Mouse (Mus musculus) fat pad, adult 2 months (tissue): ENCODE results near the gene Slc25a27.

ENCODE experiments used
- DNase-seq: peaks from one replicate; pipeline ENCODE4 v3.0.0-alpha.2; 2011; ENCODE audit warnings: low read depth, low spot score; ENCODE audit errors: extremely low read depth

Slc25a27 gene

DNA sequence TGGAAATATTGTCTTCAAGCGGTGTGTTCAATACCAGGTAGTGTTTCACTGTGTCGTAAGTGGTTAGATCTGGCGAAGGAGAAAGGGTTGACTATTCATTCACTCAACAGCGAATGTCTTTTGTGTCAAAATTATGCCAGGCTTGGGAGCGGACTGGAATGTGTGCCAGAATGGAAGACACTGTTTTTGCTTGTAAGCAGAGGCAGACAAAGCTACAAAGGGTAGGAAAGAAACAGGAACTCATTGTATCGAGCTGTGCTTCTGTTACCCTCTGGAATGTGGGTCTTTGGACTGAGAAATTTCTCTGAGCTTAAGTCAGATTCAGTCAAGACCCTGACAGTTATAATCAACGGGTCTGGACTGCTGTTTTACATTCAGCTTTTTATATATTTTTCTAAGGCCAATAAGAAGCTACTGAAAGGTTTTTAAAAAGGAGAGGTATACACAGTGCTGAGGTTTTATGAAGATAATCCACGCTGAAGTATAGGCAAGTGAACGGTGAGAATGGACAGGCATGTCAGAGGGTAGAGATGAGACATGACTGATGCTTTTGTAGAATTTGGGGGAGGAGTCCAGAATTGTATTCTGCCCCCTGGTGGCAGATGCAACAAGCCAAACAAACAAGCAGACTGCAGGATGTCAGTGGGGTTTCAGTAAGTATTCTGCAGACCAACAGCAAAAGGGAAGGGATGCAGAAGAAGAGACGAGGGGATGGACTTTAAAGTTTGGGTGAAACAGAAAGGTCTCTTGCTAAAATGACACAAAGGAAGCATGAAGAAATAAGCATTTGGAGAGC is 17.2 kb downstream of the Slc25a27 start:
- no peak for DNase-seq

GRCm38 (mm10) chr17:43646925-43647324 is 20.1 kb downstream of the Slc25a27 start:
- no peak for DNase-seq

DNA sequence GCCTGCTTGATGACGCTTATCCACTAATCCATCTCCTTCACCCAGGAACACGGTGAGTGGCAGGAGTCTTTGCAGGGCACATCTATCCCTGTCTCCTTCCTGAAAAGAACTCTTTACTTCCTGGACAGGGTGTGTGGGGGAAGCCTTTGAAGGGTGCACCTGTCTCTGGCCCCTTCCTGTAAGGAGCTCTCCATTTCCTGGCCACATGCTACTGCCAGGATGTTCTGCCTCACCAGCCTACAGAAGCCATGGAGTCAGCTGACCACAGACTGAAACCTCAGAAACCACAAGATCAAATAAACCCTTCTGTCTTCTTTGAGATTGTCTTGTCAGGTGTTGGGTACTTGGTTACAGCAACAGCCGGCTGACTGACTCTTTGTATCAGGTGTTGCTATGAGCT is 21.9 kb downstream of the Slc25a27 start:
- DNase-seq, result no peak

DNA sequence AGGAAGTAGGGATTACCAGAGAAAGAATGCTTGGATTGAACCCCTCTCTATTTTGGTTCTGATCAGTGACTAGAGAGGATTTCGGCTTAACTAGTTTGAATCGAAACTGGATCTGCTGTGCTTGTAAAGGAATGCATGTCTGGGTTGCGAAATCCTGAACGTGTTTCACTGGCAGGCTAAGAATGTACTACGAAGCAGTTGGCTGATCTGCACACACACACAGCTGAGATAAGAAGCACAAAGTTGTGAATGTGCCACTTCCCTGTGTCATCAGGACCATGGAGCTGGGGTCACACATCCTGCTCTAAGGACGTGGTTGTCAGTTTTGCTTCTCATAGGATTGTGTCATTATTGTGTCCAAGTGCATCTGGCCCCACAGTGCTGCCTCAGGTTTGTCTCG is 22.6 kb downstream of the Slc25a27 start:
- DNase-seq, result peak; percentile 34

DNA sequence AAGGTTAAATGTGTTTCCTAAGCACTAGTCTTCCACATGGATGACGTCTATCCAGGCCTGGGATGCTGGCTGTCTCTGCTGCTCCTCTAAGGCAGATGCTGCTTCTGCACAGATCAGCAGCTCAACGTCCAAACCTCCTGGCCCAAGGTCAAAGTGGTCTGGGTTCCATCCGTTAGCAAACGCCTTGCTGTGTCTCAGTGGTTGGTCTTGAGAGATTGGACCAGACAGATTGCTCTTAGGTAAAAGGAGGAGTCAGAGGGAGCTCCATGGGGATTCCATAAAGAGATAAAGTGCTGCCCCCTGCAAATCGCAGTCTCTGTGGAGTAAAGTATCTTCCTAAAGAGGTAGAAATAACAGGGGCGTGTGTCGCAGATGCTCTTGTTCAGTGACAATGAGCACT is 23.8 kb downstream of the Slc25a27 start:
- no peak for DNase-seq

DNA sequence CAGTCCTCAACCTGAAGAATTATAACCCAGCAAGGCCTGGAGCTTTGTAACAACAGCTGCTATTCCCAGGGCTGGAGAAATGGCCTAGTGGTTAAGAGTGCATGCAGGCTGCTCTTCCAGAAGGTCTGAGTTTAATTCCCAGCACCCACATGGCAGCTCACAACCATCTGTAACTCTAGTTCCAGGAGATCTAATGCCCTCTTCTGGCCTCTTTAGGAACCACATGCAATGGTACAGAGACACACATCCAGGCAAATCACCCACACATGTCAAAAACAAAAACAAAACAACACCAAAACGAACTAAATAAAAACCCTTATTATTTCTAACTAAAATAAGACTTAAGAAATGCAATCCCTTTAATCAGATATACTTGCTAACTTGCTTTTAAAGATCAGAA is 26.2 kb downstream of the Slc25a27 start:
- no peak for DNase-seq

- no peak for DNase-seq
Observed at GRCm38 (mm10) chr17:43637146-43637545, 29.9 kb downstream of the Slc25a27 start.

- DNase-seq, result no peak
Observed at GRCm38 (mm10) chr17:43630427-43630760, 36.6 kb downstream of the Slc25a27 start.

DNA sequence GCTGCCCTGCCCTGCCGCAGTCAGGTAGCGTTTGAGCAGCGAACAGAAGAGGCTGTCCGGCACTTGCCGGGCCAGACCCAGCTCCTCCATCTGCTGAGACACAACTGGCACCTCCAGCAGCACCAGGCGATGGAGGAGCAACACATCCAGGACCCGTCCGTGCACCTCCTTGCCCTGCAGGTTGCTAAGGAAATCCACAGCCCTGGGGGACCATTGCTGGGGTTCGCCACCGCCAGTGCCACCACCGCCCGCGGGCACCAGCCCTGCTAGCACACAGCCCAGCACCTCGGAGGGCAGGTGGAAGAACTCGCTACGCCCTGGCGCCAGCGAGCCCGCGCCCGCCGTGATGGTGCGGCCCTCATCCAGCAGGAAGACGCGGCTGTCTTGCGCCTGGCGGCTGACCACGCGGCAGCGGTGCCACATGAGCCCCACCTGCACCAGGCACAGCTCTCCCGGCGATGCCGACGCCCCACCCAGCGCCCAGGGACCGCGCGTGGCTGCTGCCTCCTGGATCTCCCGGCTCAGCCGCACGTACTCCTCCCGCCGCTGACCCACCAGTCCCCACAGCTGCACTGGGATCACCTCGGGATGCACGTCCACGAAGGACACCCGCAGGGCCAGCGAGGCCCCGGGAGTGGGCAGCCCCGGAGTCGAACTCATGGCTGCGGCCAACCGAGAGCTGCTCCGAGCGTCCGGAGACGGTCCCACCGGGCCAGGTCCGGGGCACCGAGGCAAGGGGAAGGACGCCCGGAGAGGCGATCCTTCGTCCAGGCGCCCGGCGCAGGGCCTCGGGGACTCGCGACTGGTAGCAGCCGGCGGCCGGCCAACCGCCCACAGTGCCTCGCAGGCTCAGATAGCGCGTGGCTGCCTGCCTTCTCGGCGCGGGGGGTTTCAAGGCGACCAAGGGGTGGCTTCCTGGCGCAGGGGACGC is 37.3 kb downstream of the Slc25a27 start, which contains the start of gene Tdrd6:
TSS of gene Tdrd6 (minus strand) at position 804 of the 931 bp plus-strand sequence.
- DNase-seq, result no peak

DNA sequence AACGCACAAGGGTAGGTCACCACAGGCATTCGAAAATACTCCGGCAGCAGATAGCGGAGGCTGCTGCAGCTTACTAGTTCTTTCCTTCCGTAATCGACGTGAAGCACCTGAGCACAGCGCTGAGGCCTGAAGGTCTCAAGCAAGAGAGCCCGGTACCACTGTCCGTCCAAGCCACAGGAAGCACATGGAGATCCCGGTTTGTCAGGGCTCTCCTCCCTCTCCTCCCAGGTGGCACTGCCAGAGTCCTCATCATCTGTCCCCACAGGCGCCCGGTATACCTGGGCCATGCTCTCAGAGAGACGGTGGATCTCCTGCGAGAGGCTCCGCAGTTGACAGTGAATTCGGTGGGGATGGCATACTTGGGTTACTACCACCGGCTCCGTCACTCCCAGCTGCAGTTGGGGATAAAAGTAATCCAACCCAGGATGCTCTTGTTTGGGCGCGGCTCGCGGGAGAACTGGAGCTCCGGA is 38.0 kb downstream of the Slc25a27 start:
- DNase-seq, result no peak

- DNase-seq, result no peak
Observed at GRCm38 (mm10) chr17:43628246-43628645, 38.8 kb downstream of the Slc25a27 start.

DNA sequence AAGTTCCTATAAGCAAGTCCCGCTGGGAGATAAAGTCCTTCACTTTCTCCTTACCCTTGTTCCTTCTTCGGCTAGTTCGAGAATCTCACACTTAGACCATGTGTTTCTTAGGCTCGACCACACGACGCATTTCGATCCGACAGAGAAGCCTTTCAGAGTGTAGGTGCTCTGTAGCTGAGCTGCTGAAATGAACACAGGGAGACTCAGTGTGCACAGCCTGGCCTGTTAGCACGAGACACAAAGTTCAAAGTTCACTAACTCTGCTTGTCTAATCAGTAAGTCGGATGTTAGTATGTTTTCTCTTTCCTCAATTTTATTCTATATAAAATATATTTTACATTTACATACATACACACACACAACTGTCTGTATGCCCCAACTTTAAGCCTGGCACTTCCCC is 44.9 kb downstream of the Slc25a27 start:
- DNase-seq, result no peak

DNA sequence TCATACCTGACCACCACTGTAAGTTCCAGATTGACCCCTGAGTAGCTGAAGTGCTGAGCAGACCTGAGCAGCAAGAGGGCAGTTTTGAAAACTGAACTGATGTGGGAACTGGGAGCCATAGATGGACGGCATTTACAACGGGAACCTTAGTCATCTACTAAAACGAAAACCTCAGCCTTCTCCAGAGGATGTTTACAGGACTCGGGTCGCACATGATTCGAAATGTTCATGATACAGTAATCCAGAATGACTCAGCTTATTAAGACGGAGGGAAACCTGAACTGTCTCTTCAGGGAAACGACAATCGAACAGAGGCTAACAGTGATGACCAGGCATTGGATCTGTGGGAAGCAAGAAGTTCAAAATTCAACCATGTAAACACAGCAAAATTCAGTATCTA is 47.9 kb downstream of the Slc25a27 start:
- DNase-seq, result no peak

GRCm38 (mm10) chr17:43612221-43612620 is 54.8 kb downstream of the Slc25a27 start:
- no peak for DNase-seq

- no peak for DNase-seq
Observed at GRCm38 (mm10) chr17:43611586-43611985, 55.4 kb downstream of the Slc25a27 start.

DNA sequence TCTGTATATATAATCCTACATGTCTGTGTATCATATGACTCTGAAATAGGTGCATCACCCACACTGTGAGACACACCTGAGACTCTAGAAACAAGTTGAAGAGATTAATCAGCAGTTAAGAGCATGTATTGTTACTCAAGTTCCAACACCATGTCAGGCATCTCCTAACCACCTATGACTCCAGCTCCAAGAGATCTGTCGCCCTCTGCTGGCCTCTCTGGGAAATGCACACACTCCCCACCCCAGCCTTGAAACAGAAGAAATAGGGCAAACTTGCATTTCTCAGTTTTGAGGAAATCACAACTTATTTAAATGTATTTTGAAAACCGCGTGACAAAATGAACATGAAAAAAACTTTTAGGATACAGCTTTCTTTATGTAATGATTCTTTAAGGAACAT is 60.3 kb downstream of the Slc25a27 start:
- DNase-seq, result no peak

GRCm38 (mm10) chr17:43598706-43599105 is 68.3 kb downstream of the Slc25a27 start:
- DNase-seq, result no peak

DNA sequence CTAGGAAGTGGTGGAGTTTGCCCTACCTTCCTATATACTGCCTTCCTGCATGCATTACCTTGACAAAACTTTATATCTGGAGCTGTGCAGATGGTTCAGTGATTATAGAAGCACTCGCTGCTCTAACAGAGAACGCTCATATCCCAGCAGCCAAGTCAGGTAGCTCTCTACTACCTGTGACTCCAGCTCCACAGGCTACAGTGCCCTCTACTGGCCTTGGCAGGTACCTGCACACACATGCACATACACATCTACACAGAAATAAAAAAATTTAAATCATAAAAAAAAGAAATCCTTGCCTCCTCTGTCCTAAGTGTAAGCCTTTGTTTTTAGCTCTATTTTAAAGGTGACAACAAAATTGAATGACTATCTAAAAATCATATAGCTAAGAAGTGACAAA is 69.3 kb downstream of the Slc25a27 start:
- DNase-seq, result no peak

DNA sequence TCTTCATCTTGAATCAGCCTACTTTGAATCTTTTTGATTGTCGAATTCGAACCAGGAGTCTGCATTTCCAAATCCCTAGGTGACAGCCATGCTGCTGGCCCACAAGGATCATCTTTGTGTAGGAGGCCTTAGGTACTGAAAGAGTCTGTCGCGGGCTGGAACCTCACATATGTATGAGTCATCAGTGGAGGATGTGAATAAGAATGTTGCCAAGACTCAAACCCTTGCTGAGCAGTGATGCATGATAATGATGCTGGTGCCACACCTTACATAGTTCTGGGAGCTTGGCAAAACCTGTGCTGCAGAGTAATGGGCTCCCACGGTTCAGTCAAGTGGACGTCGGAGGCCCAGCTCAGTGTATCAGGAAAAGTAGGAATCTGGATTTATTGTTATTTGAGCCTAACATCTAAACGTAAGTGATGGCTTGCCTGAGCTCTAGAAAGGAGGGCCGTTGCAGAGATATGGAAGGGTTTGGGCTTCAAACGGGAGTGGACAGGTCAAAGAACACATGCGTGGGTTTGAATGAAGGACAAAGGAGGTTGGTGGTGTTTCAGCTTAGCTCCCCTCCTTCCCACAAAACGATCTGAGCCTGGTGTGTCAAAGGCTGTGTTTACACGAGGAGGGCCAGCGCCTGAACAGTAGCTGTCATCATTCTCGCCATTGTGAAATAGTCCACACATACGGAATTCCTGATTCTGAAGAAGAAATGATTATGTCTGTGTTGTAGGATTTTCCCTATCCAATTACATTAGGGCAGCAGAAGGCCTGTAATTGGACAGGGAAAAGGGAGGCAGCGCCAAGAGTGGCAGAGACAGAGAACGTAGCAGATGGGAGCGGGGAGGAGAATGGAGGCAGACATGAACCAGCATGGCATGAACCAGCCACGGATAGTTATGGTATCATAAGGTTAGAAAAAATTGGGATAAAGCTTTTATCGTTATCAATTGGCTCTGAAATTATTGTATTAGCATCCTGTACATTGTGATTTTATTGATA is 74.4 kb downstream of the Slc25a27 start:
- no peak for DNase-seq
